Mouse (Mus musculus) small intestine, adult 2 months (tissue): ENCODE results near the gene Ccdc82.

ENCODE experiments used
- CTCF ChIP-seq: fragments of 200-500 bp; IDR thresholded peaks from 2 replicates; pipeline ENCODE4 v1.5.1; 2012; ENCODE audit warnings: low read depth, mild to moderate bottlenecking, control low read depth, inconsistent platforms, low read length, moderate library complexity, mixed read lengths; ENCODE audit not compliant: insufficient replicate concordance, insufficient read length; ENCODE audit errors: extremely low read depth
- POLR2A ChIP-seq: fragments of 200-500 bp; IDR thresholded peaks from 2 replicates; pipeline ENCODE4 v1.6.1; 2012; ENCODE audit warnings: low read depth, mild to moderate bottlenecking, control low read depth, inconsistent platforms, low read length, moderate library complexity

DNA sequence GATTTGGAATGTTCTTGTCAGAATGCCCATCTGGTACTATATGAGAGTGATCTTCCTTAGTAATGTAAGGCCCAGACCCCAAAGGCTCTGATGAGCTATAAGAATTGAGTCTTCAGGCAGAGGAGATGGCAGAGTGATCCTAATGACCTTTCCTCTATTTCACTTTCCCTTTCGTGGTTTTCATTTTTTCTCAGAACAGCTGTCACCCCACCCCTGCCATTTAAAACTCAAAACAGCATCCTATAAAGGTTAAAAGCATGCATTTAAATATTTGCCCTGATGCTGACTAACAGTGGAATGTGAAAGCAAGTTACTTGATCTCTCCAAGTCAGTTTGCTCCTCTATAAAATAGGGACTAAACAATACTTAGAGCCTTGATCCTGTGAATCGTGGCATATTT is 40.7 kb downstream of the Ccdc82 start:
- TF ChIP-seq CTCF (no peak), POLR2A (no peak)
